Mouse (Mus musculus) liver, embryonic 15.5 days (tissue): Measurements from ENCODE around the gene Ppp1cc. TPM values are rescaled to one million over a fixed set of nuclear protein-coding genes. Genes with fewer than 3 reads are reported as not detected.

Experiments used
- ATAC-seq: fragments of 200-750 bp; cut with Nextera tagmentation; 2 replicates; pipeline ENCODE4 v1.8.0; 2017; ENCODE audit warnings: moderate number of reproducible peaks, mild to moderate bottlenecking, moderate library complexity; ENCODE audit not compliant: insufficient read depth
- H3K27ac ChIP-seq: fragments of 300-500 bp; sonication (generic); replicated peaks from 2 replicates; pipeline ENCODE4 v1.5.1; 2015; ENCODE audit warnings: mild to moderate bottlenecking, inconsistent platforms
- H3K27me3 ChIP-seq: fragments of 300-500 bp; sonication (generic); 2 replicates; pipeline ENCODE4 v1.6.1; 2015; ENCODE audit warnings: mild to moderate bottlenecking, inconsistent platforms
- H3K36me3 ChIP-seq: fragments of 300-500 bp; sonication (generic); replicated peaks from 2 replicates; pipeline ENCODE4 v1.6.1; 2015; ENCODE audit warnings: moderate library complexity, mild to moderate bottlenecking, inconsistent platforms
- H3K4me1 ChIP-seq: fragments of 300-500 bp; sonication (generic); replicated peaks from 2 replicates; pipeline ENCODE4 v1.6.1; 2015; ENCODE audit warnings: inconsistent platforms
- H3K4me2 ChIP-seq: fragments of 300-500 bp; sonication (generic); 2 replicates; pipeline ENCODE4 v1.6.1; 2015; ENCODE audit warnings: moderate library complexity, mild to moderate bottlenecking, inconsistent platforms
- H3K4me3 ChIP-seq: fragments of 300-500 bp; sonication (generic); replicated peaks from 2 replicates; pipeline ENCODE4 v1.5.1; 2015; ENCODE audit warnings: mild to moderate bottlenecking, inconsistent platforms
- H3K9ac ChIP-seq: fragments of 300-500 bp; sonication (generic); 2 replicates; pipeline ENCODE4 v1.6.1; 2015; ENCODE audit warnings: moderate library complexity, mild to moderate bottlenecking, inconsistent platforms
- H3K9me3 ChIP-seq: fragments of 300-500 bp; sonication (generic); replicated peaks from 2 replicates; pipeline ENCODE4 v1.6.1; 2016; ENCODE audit warnings: inconsistent platforms
- WGBS: fragments of 180-500 bp; shearing (Covaris S2); methylation state at CpG from one replicate; pipeline ENCODE4 v1.1.7; 2015; ENCODE audit warnings: mixed read lengths; ENCODE audit not compliant: insufficient replicate concordance; 5-methylcytosine and 5-hydroxymethylcytosine counted together
- polyA plus RNA-seq: library from polyadenylated mRNA; unstranded; fragments of >200 nt; fragmentation: Nextera tagmentation; extraction: Ambion mirVana; gene quantifications from 2 replicates; pipeline ENCODE4 v1.2.1, GENCODE M21; 2015

The Ppp1cc gene
- polyA plus RNA-seq, 1 experiment from 2014 or later = 142 TPM

GRCm38 (mm10) chr5:122154006-122154405 is 4.1 kb upstream of the Ppp1cc start:
- 25% methylated on average over 11 of the region's 14 CpGs for WGBS
- Histone ChIP-seq H3K9ac (no peak overlapping the region), H3K27me3 (no peaks in the 10 kb centered on the region), H3K4me2 (no peak overlapping the region), H3K4me1 (peaks cover 31% of the 10 kb centered on the region), H3K9me3 (no peaks in the 10 kb centered on the region), H3K27ac (no peak overlapping the region), H3K4me3 (no peak overlapping the region), H3K36me3 (no peaks in the 10 kb centered on the region)
- ATAC-seq = no peak

GRCm38 (mm10) chr5:122154782-122155181 is 3.3 kb upstream of the Ppp1cc start:
- Histone ChIP-seq H3K27me3 (no peaks in the 10 kb centered on the region), H3K9me3 (no peaks in the 10 kb centered on the region), H3K4me1 (peaks cover 39% of the 10 kb centered on the region), H3K9ac (no peak overlapping the region), H3K4me3 (no peak overlapping the region), H3K4me2 (no peak overlapping the region), H3K36me3 (peaks cover 6% of the 10 kb centered on the region; the same call in 1 of the 2 replicates), H3K27ac (peak overlapping the region; percentile 62)
- WGBS = 52% methylated on average over 3 of the region's 3 CpGs
- no peak for ATAC-seq

- H3K27me3 ChIP-seq = no peaks in the 10 kb centered on the region
- H3K36me3 ChIP-seq = peaks cover 13% of the 10 kb centered on the region; the same call in 1 of the 2 replicates
- no peak for ATAC-seq
- no peak overlapping the region for H3K4me2 ChIP-seq
- H3K4me3 ChIP-seq = no peak overlapping the region
- peak overlapping the region; percentile 62 for H3K27ac ChIP-seq
- no peaks in the 10 kb centered on the region for H3K9me3 ChIP-seq
- no peak overlapping the region for H3K9ac ChIP-seq
- peaks cover 47% of the 10 kb centered on the region for H3K4me1 ChIP-seq
Observed at GRCm38 (mm10) chr5:122155613-122156012, 2.5 kb upstream of the Ppp1cc start.

GRCm38 (mm10) chr5:122156486-122156885 is 1.6 kb upstream of the Ppp1cc start:
- peaks cover 22% of the 10 kb centered on the region for H3K36me3 ChIP-seq
- no peak overlapping the region for H3K4me2 ChIP-seq
- no peak overlapping the region; the same call in 1 of the 2 replicates for H3K27ac ChIP-seq
- 0 out of 2 replicates have a peak overlapping the region, but pooled peaks have one; percentile 84 for H3K4me3 ChIP-seq
- H3K4me1 ChIP-seq = peaks cover 56% of the 10 kb centered on the region
- 61% methylated on average over 2 of the region's 2 CpGs for WGBS
- no peak for ATAC-seq
- H3K9me3 ChIP-seq = no peaks in the 10 kb centered on the region
- H3K9ac ChIP-seq = no peak overlapping the region
- no peaks in the 10 kb centered on the region for H3K27me3 ChIP-seq

- ATAC-seq = no peak
- 1% methylated on average over 42 of the region's 42 CpGs for WGBS
- peaks cover 78% of the 10 kb centered on the region for H3K4me1 ChIP-seq
- peaks cover 45% of the 10 kb centered on the region for H3K36me3 ChIP-seq
- H3K4me3 ChIP-seq = peak overlapping the region; percentile 84
- peak overlapping the region; percentile 83 for H3K4me2 ChIP-seq
- H3K27ac ChIP-seq = peak overlapping the region; percentile 82
- H3K9me3 ChIP-seq = no peaks in the 10 kb centered on the region
- H3K27me3 ChIP-seq = no peaks in the 10 kb centered on the region
- peak overlapping the region; percentile 92 for H3K9ac ChIP-seq
Observed at GRCm38 (mm10) chr5:122158557-122159515, 758 bp downstream of the Ppp1cc start.

GRCm38 (mm10) chr5:122163194-122163593 is 5.1 kb downstream of the Ppp1cc start:
- Histone ChIP-seq H3K36me3 (peaks cover 89% of the 10 kb centered on the region), H3K9ac (no peak overlapping the region), H3K4me3 (no peak overlapping the region), H3K4me2 (0 out of 2 replicates have a peak overlapping the region, but pooled peaks have one; percentile 25), H3K27me3 (no peaks in the 10 kb centered on the region), H3K4me1 (peaks cover 79% of the 10 kb centered on the region), H3K27ac (no peak overlapping the region), H3K9me3 (no peaks in the 10 kb centered on the region)
- WGBS = 45% methylated on average over 6 of the region's 6 CpGs
- no peak for ATAC-seq

- no peak for ATAC-seq
- no peak overlapping the region for H3K4me2 ChIP-seq
- peaks cover 97% of the 10 kb centered on the region for H3K36me3 ChIP-seq
- no peak overlapping the region for H3K27ac ChIP-seq
- no peak overlapping the region for H3K9ac ChIP-seq
- H3K9me3 ChIP-seq = no peaks in the 10 kb centered on the region
- no peak overlapping the region for H3K4me3 ChIP-seq
- H3K27me3 ChIP-seq = no peaks in the 10 kb centered on the region
- 70% methylated on average over 3 of the region's 3 CpGs for WGBS
- peaks cover 79% of the 10 kb centered on the region for H3K4me1 ChIP-seq
Observed at GRCm38 (mm10) chr5:122164011-122164410, 5.9 kb downstream of the Ppp1cc start.

- Histone ChIP-seq H3K9ac (no peak overlapping the region), H3K4me2 (no peak overlapping the region), H3K36me3 (peaks cover 100% of the 10 kb centered on the region), H3K27me3 (no peaks in the 10 kb centered on the region), H3K27ac (no peak overlapping the region), H3K9me3 (no peaks in the 10 kb centered on the region), H3K4me1 (peaks cover 66% of the 10 kb centered on the region), H3K4me3 (no peak overlapping the region)
- 71% methylated on average over 6 of the region's 6 CpGs for WGBS
- no peak for ATAC-seq
Observed at GRCm38 (mm10) chr5:122165233-122165915, 7.3 kb downstream of the Ppp1cc start.

GRCm38 (mm10) chr5:122166636-122167161 is 8.6 kb downstream of the Ppp1cc start:
- no peak for ATAC-seq
- H3K36me3 ChIP-seq = peaks cover 100% of the 10 kb centered on the region
- no peak overlapping the region for H3K27ac ChIP-seq
- no peaks in the 10 kb centered on the region for H3K9me3 ChIP-seq
- H3K9ac ChIP-seq = no peak overlapping the region
- no peak overlapping the region for H3K4me2 ChIP-seq
- 26% methylated on average over 8 of the region's 8 CpGs for WGBS
- H3K4me1 ChIP-seq = peaks cover 52% of the 10 kb centered on the region
- no peak overlapping the region for H3K4me3 ChIP-seq
- H3K27me3 ChIP-seq = no peaks in the 10 kb centered on the region

- 87% methylated on average over 14 of the region's 14 CpGs for WGBS
- Histone ChIP-seq H3K9ac (no peak overlapping the region), H3K4me1 (peaks cover 35% of the 10 kb centered on the region), H3K36me3 (peaks cover 100% of the 10 kb centered on the region), H3K4me2 (no peak overlapping the region), H3K27ac (no peak overlapping the region), H3K9me3 (no peaks in the 10 kb centered on the region), H3K4me3 (no peak overlapping the region), H3K27me3 (no peaks in the 10 kb centered on the region)
- ATAC-seq = no peak
Observed at GRCm38 (mm10) chr5:122168344-122169069, 10.4 kb downstream of the Ppp1cc start.
